Mouse (Mus musculus): ENCODE measurements around the gene Rpl13a.

- TF ChIP-seq POLR2A (IDR thresholded peaks at IDR 0.05; ENCODE audit: control insufficient read depth, low read depth, low read length) = no peak; the same call in 1 of the 2 replicates
- no peak for TF ChIP-seq CTCF (IDR thresholded peaks at IDR 0.05; ENCODE audit: control insufficient read depth, insufficient read depth, insufficient replicate concordance, low read depth, low read length)
These were observed 47.8 kb upstream of the Rpl13a start for GRCm38 (mm10) chr7:45176356-45176755.

All from testis, adult 2 months (tissue).